Mouse (Mus musculus): ENCODE measurements around the gene Rbm6. TPM values are rescaled to one million over a fixed set of nuclear protein-coding genes. Genes with fewer than 3 reads are reported as not detected.
A peak's percentile ranks its signal among the peaks of the same experiment; 100 is the strongest.

Gene Rbm6
- total and polyA plus RNA-seq, 3 experiments, result 15.3 to 47.8 (median 40.3) TPM

DNA sequence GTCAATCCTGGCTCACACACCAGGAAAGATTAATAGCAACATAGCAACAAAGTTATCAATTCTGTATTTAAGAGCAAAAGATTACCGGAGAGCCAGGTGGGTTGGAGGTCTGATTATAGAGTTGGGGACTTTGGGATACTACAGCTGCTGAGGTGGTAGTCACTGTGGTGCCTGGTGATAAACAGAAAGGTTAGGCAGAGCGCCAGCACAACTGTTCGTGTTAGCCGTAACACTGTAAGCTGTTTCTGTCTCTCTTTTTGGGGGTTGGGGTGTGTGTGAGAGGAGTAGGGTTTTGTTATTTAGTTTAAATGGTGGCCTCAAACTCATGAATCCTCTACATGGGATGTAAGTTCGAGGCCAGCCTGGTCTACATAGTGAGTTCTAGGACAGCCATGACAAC is 122.7 kb downstream of the Rbm6 start:
- no peak for DNase-seq

DNA sequence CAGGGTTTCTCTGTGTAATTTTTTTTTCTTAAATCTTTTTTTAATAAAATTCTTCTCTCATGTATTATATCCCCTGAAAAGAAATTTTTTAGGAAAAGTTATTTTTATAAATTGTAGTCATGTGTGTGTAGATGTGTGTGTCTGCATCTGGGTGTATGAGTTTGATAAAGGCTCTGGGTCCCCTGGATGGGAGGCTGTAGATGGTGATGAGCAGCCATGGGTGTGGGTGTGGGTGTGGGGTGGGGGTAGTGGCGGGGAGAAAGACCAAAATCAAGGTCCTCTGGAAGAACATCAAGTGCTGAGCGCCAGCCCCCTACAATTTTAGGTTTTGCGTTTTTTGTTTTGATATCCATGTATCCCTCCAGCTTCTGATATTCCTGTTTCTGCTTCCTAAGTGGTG is 125.0 kb downstream of the Rbm6 start:
- no peak for DNase-seq

DNA sequence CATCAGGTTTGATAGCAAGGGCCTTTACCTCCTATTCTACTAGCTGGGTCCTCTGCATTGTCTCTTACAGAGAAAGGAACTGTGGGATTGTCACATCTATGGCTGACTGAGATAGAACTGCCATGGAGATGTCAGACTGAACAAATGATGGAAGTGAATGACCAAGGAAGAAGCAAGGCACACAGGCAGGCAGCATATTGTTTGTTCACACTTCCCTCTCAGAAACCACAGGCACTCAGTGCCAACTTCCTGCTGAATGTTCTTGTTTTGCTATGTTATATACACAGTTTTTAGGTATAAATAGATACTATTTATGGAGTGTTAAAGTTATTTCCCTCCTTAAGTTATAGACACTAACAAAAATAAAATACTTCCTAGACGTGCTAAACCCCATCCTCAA is 125.7 kb downstream of the Rbm6 start:
- no peak for DNase-seq

DNA sequence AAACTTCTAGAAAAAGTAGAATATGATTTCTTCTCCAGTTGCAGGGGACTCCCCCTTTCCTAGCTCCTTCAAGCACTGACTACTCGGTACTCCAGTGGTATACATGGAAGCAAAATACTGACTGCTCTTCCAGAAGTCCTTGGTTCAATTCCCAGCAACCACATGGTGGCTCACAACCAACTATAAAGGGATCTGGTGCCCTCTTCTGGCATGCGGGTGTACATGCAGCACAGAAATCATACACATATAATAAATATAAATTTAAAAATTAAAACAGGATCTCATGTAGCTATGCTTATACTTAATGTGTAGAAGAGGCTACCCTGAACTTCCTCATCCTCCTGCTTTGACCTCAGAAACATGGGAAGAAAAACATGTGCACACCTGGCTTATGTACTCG is 126.4 kb downstream of the Rbm6 start:
- no peak for DNase-seq

DNA sequence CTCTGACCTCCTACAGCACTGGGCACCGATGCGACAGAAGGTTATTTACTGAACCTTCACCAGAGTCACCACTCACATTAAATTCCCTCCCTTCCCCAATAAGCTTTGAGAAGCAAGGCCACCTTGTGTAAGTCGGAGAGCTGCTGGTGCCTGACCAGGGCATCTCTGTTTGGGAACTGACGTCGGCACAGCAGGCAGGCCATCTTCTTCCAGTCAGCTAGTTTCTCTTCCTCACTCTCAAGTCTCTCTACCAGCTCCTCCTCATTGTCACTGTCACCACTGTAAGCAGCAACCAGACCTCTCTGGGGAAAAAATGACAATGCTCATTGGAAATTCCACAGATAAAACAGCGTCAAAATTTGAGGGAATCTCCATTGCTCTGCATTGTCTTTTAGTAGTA is 129.0 kb downstream of the Rbm6 start:
- no peak for DNase-seq

DNA sequence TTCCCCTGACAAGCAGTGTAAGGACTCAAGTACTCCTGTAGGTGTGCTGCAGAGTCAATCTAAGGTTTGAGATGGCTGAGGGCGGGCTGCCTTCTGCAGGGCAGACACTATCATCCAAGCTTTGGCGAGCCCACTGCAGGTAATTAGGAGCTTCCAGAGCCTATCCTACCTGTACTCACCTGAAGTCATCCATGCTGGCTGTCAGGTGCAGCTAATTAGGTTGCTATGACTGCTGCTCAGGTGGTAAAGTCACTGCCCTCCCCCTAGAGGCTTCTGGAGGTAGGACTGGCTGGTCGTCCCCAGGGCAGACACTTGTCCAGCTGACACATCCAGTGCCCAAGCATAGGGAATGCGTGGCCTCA is 134.2 kb downstream of the Rbm6 start:
- peak; percentile 49 for DNase-seq

DNA sequence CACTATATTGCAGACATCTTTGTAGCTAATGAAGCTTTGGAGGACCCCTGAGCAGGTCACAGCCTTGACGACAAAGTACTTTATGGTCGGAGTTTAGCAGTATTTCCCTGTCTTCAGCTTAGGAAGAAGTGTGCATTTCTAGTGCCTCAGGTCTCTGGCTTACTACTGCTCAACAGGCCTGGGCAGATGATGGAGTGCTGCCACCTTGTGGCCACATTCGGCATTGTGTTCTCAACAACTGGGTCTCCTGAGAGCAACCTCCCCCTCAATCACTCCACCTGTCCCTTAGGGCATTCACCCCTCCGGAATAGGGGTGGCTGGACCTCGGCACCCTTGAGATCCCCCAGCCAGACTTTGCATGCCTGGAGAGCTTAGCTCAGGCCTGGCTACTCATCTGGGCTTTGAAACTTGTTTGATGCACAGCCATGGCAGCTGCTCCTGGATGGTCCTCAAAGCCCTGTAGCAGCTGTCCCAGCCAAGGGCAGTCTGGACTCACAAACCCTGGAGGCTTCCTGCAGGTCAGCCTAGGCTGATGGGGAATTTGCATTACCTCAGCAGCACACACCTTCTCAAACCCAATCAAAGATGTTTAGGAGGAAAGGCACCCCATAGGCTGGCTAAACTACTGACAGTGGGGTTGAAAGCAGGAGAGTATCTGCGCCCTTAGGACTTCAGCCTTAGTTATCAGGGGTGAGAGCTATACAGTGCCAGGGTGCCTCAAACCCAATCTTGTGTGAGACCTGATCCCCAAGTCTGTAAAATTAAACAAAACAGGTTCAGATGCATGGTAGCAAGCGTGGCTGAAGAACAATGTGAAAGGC is 134.8 kb downstream of the Rbm6 start:
- DNase-seq, result peak; percentile 87

DNA sequence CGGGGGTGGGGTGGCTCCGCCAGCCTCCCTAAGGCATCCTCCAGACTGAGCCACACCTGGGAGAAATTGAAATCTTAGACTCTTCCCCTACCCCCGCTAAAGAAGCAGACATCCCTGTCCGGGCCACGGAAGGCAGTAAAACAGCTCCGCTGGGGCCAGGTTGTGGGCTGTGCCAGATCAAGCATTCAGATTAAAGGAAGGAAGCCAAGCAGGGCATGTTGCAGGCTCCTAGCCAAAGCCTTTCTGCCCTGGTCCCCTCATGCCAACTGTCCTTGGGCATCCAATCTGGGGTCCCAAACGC is 136.9 kb downstream of the Rbm6 start:
- DNase-seq, result no peak

DNA sequence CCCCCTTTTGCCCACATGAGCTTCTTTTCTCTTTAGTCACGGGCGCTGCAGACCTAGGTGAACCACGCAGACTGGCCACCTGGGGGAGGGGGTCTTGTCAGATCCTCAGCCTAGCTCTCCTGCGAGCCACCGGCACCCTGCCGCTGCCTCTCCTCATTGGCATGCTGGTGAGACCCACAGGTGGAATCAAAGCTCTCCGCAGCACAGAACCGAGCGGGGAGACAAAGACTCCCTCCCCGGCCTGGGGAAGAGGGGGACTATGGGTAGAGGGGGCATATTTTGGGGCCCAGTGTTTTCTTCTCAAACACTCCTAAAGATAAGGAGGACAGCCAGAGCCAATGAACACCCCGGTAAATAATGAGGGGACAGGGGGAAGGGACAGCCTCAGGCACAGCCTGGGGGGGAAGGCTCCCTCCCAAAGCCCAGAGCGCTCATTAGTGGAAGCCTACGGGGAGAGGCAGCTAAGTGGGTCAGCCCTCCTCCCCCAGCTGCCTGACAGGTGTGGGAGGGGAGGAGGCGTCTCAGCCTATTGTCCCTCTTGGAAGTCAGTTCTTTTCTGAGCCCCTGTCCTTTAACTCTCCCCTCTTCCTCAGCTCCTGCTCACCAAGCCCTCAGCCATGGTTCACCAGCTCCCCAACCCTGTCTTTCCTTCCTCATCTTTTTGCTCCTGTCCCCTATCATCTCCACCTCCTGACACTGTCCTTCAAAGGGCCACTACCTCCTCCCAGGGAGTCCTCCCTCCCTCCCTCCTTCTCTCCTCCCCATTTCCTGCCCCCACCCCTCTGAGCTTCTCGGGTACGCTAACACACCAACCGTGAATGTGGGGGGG is 137.5 kb downstream of the Rbm6 start:
- no peak for DNase-seq

DNA sequence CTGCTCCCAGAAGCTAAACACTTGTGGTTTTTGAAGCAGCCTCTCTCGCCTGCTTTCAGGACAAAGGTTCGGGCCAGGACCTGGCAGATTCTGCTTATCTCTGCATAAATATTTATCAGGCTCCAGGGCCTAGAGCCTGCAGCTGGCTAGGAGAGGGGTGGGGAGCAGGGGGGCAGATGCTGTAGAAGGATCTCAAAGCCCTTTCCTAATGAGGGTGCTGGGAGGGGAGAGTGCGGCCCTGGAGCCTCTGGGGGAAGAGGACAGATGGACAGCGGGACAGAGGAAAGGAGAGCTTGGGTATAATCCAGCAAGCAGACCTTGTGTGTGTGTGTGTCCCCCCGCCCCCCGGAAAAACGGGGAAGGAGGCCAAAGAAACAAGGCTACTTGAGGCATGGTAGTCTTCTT is 138.5 kb downstream of the Rbm6 start:
- no peak for DNase-seq

DNA sequence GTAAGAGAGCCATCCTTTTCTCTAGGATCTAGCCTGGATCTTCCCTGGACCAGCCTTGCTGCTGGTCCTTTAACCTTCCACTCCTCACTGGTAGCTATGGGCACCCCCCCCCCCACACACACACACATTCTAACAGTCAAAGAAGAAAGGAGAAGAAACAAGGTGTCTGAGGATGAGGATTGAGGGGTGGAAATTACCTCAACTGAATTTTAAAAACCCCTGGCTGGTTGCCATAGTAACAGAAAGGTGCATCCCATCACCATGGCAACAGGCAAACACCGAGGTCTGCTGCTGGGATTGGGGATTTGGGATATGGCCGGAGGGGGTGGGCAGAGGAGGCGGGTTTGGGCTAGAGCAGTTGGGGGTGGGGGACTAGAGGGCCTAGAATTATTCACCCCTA is 143.3 kb downstream of the Rbm6 start:
- no peak for DNase-seq

DNA sequence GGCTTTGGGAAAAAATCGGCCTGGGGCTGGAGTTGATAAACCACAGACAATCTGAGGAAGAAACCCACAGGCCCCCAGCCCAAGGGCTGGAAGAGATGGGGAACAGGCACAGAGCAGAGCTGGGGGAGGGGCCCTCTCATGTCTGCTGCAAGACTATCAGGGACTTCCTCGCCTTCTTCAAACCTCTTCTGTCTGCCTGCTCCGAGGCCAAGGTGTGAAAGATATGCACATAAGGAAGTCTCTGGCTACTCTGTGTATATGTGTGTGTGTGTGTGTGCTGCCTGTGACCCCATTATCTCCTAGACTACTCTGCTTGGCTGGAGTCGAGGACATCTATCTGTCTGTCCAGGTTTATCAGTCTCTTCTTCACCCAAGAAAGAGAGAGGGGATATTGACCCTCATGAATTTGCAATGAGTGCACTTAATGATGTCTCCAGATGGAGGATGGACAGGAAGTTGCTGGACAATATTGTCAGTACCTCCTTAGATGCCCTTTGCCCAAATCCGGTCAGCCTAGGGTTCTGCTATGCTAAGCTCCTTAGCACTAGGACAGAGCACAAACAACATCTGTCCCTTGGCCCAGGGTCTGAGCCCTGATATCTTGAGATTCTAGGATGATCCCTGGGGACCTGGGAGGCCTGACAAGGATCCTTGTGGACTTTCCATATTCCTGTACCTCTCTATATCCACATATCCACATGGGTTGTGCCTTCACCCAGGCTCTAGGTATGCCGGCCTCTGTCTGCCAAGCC is 143.9 kb downstream of the Rbm6 start:
- DNase-seq, result no peak

DNA sequence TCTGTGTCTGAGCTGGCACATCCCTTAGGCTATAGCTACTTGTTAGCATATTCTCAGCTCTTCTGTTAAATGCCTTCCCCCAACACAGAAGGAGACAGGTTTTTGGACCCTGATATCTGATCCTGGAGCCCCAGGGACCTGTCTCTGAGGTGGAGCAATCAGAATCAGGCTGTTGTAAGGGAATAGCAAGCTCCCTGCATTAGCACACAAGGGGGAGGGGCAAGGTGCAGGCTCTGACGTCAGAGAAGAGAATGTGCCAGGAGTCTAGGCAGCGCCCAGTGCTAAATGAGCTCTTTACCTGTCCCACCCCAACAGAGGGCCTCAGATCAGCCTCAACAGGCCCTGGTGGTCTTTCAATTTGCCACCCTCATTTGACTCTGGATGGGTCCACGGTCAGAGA is 146.0 kb downstream of the Rbm6 start:
- no peak for DNase-seq

DNA sequence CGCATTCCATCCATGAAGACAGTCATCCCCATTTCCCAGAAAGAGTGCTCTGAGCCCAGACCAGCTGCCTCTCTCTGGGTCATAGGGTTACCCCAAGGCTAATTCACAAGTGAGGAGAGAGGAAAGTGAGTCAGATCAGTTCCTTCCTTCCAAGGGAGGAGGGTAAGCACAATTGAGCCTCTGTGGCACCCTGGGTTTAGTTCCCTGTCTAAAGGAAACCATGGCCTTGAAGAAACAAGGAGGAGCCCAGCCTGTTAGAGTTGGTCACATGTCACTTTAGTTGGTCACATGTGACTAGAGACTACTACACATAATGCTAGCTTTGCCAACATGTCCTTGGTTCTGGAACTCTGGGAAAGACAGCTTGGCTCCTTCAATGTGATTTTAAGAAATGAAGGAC is 148.2 kb downstream of the Rbm6 start:
- DNase-seq, result peak; percentile 47

DNA sequence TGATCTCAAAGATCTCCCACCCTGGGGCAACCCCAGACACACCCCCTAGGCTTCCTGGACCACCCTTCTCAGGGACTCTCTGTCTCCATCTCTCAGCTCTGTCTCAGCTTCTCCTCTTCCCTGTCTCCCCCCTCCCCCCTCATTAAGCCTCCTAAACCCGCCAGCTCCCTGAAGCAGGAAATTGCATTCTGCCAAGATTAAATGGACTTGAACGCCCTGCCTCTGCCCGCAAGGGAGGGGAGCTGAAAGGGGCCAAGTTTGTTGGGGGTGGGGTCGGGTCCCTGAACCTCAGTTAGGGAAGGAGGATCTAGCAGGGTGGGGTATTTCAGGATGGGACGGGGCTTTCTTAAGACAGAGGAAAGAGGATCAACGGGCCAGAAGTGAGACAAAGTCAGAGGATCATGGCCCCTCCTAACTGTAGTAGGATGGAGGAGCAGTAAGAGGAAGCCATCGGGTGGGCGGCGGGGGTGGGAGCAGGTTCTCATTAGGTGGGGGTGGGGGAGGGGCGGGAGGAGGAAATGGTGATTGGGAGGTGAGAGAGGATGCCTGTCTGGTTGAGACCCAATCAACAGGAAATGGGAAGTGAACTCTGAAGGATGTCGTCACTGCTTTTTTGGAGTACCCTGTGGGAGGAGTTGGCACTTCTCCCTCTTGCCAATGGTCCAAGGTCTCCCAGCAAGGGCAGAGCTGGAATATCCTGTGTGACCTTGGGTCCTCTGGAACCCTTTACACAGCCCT is 149.1 kb downstream of the Rbm6 start:
- DNase-seq, result peak; percentile 82

Other genes starting within 250 kb of the Rbm6 start
- gene Gnai2, start 237.9 kb downstream of the Rbm6 start, total RNA-seq (2021), result 100 to 1,000 TPM; 198 to 278 TPM
- 330 and 345 TPM in 2 replicates for gene Gnai2, start 237.9 kb downstream of the Rbm6 start, polyA plus RNA-seq (2012; rRNA removed)
- gene Slc38a3, start 203.7 kb downstream of the Rbm6 start, total RNA-seq (2021), result 1 to 10 TPM in 1 of 2 experiments, under 1 TPM in 1; 0.48 to 2.7 TPM
- 1.7 and 4.1 TPM in 2 replicates for gene Slc38a3, start 203.7 kb downstream of the Rbm6 start, polyA plus RNA-seq (2012; rRNA removed)
- under 1 TPM in 1 of 2 experiments, not detected in 1; 0.37 TPM for gene Gnat1, start 193.5 kb downstream of the Rbm6 start, total RNA-seq (2021)
- gene Gnat1, start 193.5 kb downstream of the Rbm6 start, polyA plus RNA-seq (2012; rRNA removed), result 0.10 and 0.16 TPM in 2 replicates
- gene Sema3f, start 162.8 kb downstream of the Rbm6 start, total RNA-seq (2021), result 10 to 100 TPM; 27.2 to 34.8 TPM
- 95.1 and 106 TPM in 2 replicates for gene Sema3f, start 162.8 kb downstream of the Rbm6 start, polyA plus RNA-seq (2012; rRNA removed)
- gene Rbm5, start 102.2 kb downstream of the Rbm6 start, total RNA-seq (2021), result 100 to 1,000 TPM in 1 of 2 experiments, 10 to 100 TPM in 1; 67.1 to 124 TPM
- 61.7 and 67.8 TPM in 2 replicates for gene Rbm5, start 102.2 kb downstream of the Rbm6 start, polyA plus RNA-seq (2012; rRNA removed)
- 10 to 100 TPM; 19.2 to 20.5 TPM for gene Mon1a, start 14.9 kb upstream of the Rbm6 start, total RNA-seq (2021)
- 41.3 and 42.9 TPM in 2 replicates for gene Mon1a, start 14.9 kb upstream of the Rbm6 start, polyA plus RNA-seq (2012; rRNA removed)
- 1 to 10 TPM; 7.4 to 8.1 TPM for gene Mst1r, start 33.6 kb upstream of the Rbm6 start, total RNA-seq (2021)
- 34.0 and 41.0 TPM in 2 replicates for gene Mst1r, start 33.6 kb upstream of the Rbm6 start, polyA plus RNA-seq (2012; rRNA removed)
- not detected for gene Actl11, start 55.2 kb upstream of the Rbm6 start, total RNA-seq (2021)
- not detected in 2 replicates for gene Actl11, start 55.2 kb upstream of the Rbm6 start, polyA plus RNA-seq (2012; rRNA removed)
- gene Camkv, start 62.4 kb upstream of the Rbm6 start, total RNA-seq (2021), result 1 to 10 TPM; 2.9 to 5.2 TPM
- gene Camkv, start 62.4 kb upstream of the Rbm6 start, polyA plus RNA-seq (2012; rRNA removed), result 7.8 and 9.5 TPM in 2 replicates
- 1 to 10 TPM; 2.1 to 2.5 TPM for gene Traip, start 76.9 kb upstream of the Rbm6 start, total RNA-seq (2021)
- 0.61 and 0.72 TPM in 2 replicates for gene Traip, start 76.9 kb upstream of the Rbm6 start, polyA plus RNA-seq (2012; rRNA removed)
- 10 to 100 TPM; 10.6 to 22.1 TPM for gene Uba7, start 102.3 kb upstream of the Rbm6 start, total RNA-seq (2021)
- 35.4 and 39.9 TPM in 2 replicates for gene Uba7, start 102.3 kb upstream of the Rbm6 start, polyA plus RNA-seq (2012; rRNA removed)
- under 1 TPM in 1 of 2 experiments, not detected in 1; 0.38 TPM for gene Gm20661, start 109.8 kb upstream of the Rbm6 start, total RNA-seq (2021)
- 0.12 and 0.20 TPM in 2 replicates for gene Gm20661, start 109.8 kb upstream of the Rbm6 start, polyA plus RNA-seq (2012; rRNA removed)
- gene Inka1, start 112.6 kb upstream of the Rbm6 start, total RNA-seq (2021), result 1 to 10 TPM; 2.4 to 7.8 TPM
- 11.6 and 19.0 TPM in 2 replicates for gene Inka1, start 112.6 kb upstream of the Rbm6 start, polyA plus RNA-seq (2012; rRNA removed)
- under 1 TPM; 0.63 to 0.66 TPM for gene Cdhr4, start 119.3 kb upstream of the Rbm6 start, total RNA-seq (2021)
- gene Cdhr4, start 119.3 kb upstream of the Rbm6 start, polyA plus RNA-seq (2012; rRNA removed), result 1.5 and 2.8 TPM in 2 replicates
- gene Gm20662, start 123.1 kb upstream of the Rbm6 start, total RNA-seq (2021), result under 1 TPM in 1 of 2 experiments, not detected in 1; 0.20 TPM
- 0.62 and 1.3 TPM in 2 replicates for gene Gm20662, start 123.1 kb upstream of the Rbm6 start, polyA plus RNA-seq (2012; rRNA removed)
- 100 to 1,000 TPM; 115 to 139 TPM for gene Ip6k1, start 129.3 kb upstream of the Rbm6 start, total RNA-seq (2021)
- gene Ip6k1, start 129.3 kb upstream of the Rbm6 start, polyA plus RNA-seq (2012; rRNA removed), result 217 and 231 TPM in 2 replicates
- 10 to 100 TPM; 17.8 to 32.4 TPM for gene Gmppb, start 176.0 kb upstream of the Rbm6 start, total RNA-seq (2021)
- gene Gmppb, start 176.0 kb upstream of the Rbm6 start, polyA plus RNA-seq (2012; rRNA removed), result 8.6 and 10.7 TPM in 2 replicates
- 1 to 10 TPM; 4.4 to 4.5 TPM for gene Amigo3, start 179.9 kb upstream of the Rbm6 start, total RNA-seq (2021)
- gene Amigo3, start 179.9 kb upstream of the Rbm6 start, polyA plus RNA-seq (2012; rRNA removed), result 6.6 and 9.4 TPM in 2 replicates
- gene Mst1, start 207.2 kb upstream of the Rbm6 start, total RNA-seq (2021), result under 1 TPM; 0.17 to 0.86 TPM
- gene Mst1, start 207.2 kb upstream of the Rbm6 start, polyA plus RNA-seq (2012; rRNA removed), result 0.23 and 0.44 TPM in 2 replicates
- gene Rnf123, start 210.1 kb upstream of the Rbm6 start, total RNA-seq (2021), result 10 to 100 TPM; 65.5 to 66.0 TPM
- gene Rnf123, start 210.1 kb upstream of the Rbm6 start, polyA plus RNA-seq (2012; rRNA removed), result 88.9 and 93.6 TPM in 2 replicates
- 10 to 100 TPM; 90.2 to 91.6 TPM for gene Apeh, start 221.4 kb upstream of the Rbm6 start, total RNA-seq (2021)
- gene Apeh, start 221.4 kb upstream of the Rbm6 start, polyA plus RNA-seq (2012; rRNA removed), result 96.2 and 121 TPM in 2 replicates

All from adrenal gland, adult 2 months (tissue).